Mouse (Mus musculus) hindbrain, embryonic 11.5 days (tissue): ENCODE data around the gene Slc25a13. TPM values are rescaled to one million over a fixed set of nuclear protein-coding genes. Genes with fewer than 3 reads are reported as not detected.

Experiments
- ATAC-seq: fragments of 200-750 bp; cut with Nextera tagmentation; 2 replicates; pipeline ENCODE4 v1.8.0; 2017; ENCODE audit warnings: mild to moderate bottlenecking, moderate TSS enrichment, moderate library complexity; ENCODE audit not compliant: low FRiP score
- DNase-seq: peaks from one replicate; pipeline ENCODE4 v3.0.0-alpha.2; 2015; ENCODE audit warnings: low spot score
- H3K27ac ChIP-seq: fragments of 300-500 bp; sonication (generic); 2 replicates; pipeline ENCODE4 v1.5.1; 2014; ENCODE audit warnings: mild to moderate bottlenecking, low read depth, low read length
- H3K27me3 ChIP-seq: fragments of 300-500 bp; sonication (generic); 2 replicates; pipeline ENCODE4 v1.6.1; 2014; ENCODE audit warnings: mild to moderate bottlenecking, low read length, moderate library complexity, mixed read lengths; ENCODE audit not compliant: control insufficient read depth, insufficient read depth
- H3K36me3 ChIP-seq: fragments of 300-500 bp; sonication (generic); 2 replicates; pipeline ENCODE4 v1.6.1; 2014; ENCODE audit warnings: mild to moderate bottlenecking, low read length, moderate library complexity, mixed read lengths; ENCODE audit not compliant: control insufficient read depth, insufficient read depth
- H3K4me1 ChIP-seq: fragments of 300-500 bp; sonication (generic); replicated peaks from 2 replicates; pipeline ENCODE4 v1.6.1; 2014; ENCODE audit warnings: low read length, mixed read lengths; ENCODE audit not compliant: control insufficient read depth, insufficient read depth
- H3K4me2 ChIP-seq: fragments of 300-500 bp; sonication (generic); replicated peaks from 2 replicates; pipeline ENCODE4 v1.6.1; 2014; ENCODE audit warnings: mild to moderate bottlenecking, low read depth, low read length
- H3K4me3 ChIP-seq: fragments of 300-500 bp; sonication (generic); 2 replicates; pipeline ENCODE4 v1.5.1; 2014; ENCODE audit warnings: low read depth, low read length
- H3K9ac ChIP-seq: fragments of 300-500 bp; sonication (generic); 2 replicates; pipeline ENCODE4 v1.6.1; 2014; ENCODE audit warnings: low read depth, low read length
- H3K9me3 ChIP-seq: fragments of 300-500 bp; sonication (generic); 2 replicates; pipeline ENCODE4 v1.6.1; 2016; ENCODE audit warnings: low read length; ENCODE audit not compliant: control insufficient read depth
- WGBS: fragments of 180-500 bp; shearing (Covaris S2); extraction: QIAGEN DNeasy Blood & Tissue Kit; methylation state at CpG from one replicate; pipeline ENCODE4 v1.1.7; 2014; 5-methylcytosine and 5-hydroxymethylcytosine counted together
- polyA plus RNA-seq: library from polyadenylated mRNA; unstranded; fragments of >200 nt; fragmentation: Nextera tagmentation; extraction: Ambion mirVana; gene quantifications from 2 replicates; pipeline ENCODE4 v1.2.1, GENCODE M21; 2014

The Slc25a13 gene
- polyA plus RNA-seq, 1 experiment from 2014 or later, result 31.0 TPM

GRCm38 (mm10) chr6:6101605-6102004, 115.4 kb downstream of the Slc25a13 start:
- no peak overlapping the region for H3K9ac ChIP-seq
- no peaks in the 10 kb centered on the region; the same call in 1 of the 2 replicates for H3K36me3 ChIP-seq
- DNase-seq, result no peak
- H3K27ac ChIP-seq, result no peak overlapping the region
- H3K4me3 ChIP-seq, result no peak overlapping the region
- 78% methylated on average over 4 of the region's 4 CpGs for WGBS
- no peaks in the 10 kb centered on the region for H3K9me3 ChIP-seq
- H3K4me2 ChIP-seq, result no peak overlapping the region
- no peak for ATAC-seq
- no peaks in the 10 kb centered on the region for H3K27me3 ChIP-seq
- H3K4me1 ChIP-seq, result no peaks in the 10 kb centered on the region

- no peaks in the 10 kb centered on the region for H3K4me1 ChIP-seq
- no peaks in the 10 kb centered on the region for H3K9me3 ChIP-seq
- ATAC-seq (no peak), DNase-seq (no peak)
- H3K27ac ChIP-seq, result no peak overlapping the region
- H3K27me3 ChIP-seq, result no peaks in the 10 kb centered on the region
- no peak overlapping the region for H3K4me3 ChIP-seq
- no peak overlapping the region for H3K4me2 ChIP-seq
- no peak overlapping the region for H3K9ac ChIP-seq
- 79% methylated on average over 9 of the region's 9 CpGs for WGBS
- H3K36me3 ChIP-seq, result no peaks in the 10 kb centered on the region; the same call in 1 of the 2 replicates
These were observed 116.0 kb downstream of the Slc25a13 start for GRCm38 (mm10) chr6:6100892-6101480.

DNA sequence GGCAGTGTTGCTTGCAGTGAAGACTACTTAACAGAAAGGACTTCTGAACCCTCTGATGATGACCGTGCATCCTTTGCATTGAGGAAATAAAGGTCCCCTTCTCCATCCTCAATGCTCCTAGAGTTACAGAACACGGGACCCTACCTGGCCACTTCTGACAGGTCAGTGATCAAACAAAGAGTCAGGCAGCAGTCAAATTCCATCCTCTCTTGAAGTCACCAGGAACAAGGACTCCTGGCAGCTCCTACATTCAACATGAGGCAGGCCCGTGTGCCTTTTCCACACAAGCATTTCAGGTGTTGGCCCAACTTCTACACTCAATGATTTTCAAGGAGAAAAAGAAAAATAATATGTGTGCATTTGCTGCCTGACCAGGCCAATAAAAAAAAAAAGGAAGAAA, 123.0 kb downstream of the Slc25a13 start:
- Histone ChIP-seq H3K9ac (no peak overlapping the region), H3K27me3 (no peaks in the 10 kb centered on the region), H3K27ac (no peak overlapping the region), H3K4me3 (no peak overlapping the region), H3K4me2 (no peak overlapping the region), H3K36me3 (no peaks in the 10 kb centered on the region), H3K9me3 (no peaks in the 10 kb centered on the region), H3K4me1 (no peaks in the 10 kb centered on the region)
- no peak for DNase-seq
- ATAC-seq, result no peak
- 85% methylated on average over 3 of the region's 3 CpGs for WGBS

DNA sequence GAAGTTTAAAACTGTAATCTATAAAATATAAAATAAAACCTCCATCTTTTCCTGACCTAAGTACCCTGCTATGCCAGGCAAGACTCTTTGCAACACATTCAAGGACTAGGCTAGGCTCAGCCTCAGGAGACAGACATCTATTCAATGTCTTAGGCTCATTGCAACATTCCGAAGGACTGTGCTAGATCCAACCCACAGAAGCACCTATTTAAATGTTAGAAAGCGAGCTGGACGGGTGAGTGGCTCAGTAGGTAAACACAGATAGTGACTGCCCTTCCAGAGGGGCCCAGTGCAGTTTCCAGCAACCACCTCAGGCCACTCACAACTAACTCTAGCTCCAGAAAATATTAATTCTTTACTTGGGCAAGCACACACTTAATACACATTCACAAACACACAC, 123.5 kb downstream of the Slc25a13 start:
- no peaks in the 10 kb centered on the region for H3K4me1 ChIP-seq
- H3K27me3 ChIP-seq, result no peaks in the 10 kb centered on the region
- no peak overlapping the region for H3K9ac ChIP-seq
- ATAC-seq, result no peak
- H3K27ac ChIP-seq, result no peak overlapping the region
- no peak for DNase-seq
- 70% methylated on average over 3 of the region's 3 CpGs for WGBS
- no peaks in the 10 kb centered on the region for H3K36me3 ChIP-seq
- no peaks in the 10 kb centered on the region for H3K9me3 ChIP-seq
- no peak overlapping the region for H3K4me3 ChIP-seq
- no peak overlapping the region for H3K4me2 ChIP-seq

DNA sequence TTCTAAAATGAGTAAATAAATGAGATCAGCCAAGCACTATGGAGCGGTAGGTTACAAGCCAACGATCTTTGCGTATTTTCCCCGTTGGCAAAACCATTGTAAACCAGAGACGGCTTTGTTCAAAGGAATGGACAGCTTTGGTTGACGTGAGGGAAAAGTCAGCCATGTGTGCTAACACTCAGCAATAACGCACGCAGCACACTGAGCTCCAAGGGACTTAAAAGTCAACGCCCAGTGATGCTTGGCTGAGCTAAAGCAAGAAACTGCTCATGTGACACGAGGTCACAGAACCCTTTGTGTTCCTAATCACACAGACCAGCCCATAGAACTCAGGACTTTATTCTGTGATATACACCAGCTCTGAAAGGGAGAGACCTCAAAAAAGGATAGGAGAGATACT, 124.5 kb downstream of the Slc25a13 start:
- no peaks in the 10 kb centered on the region for H3K36me3 ChIP-seq
- ATAC-seq, result peak; percentile 65; the same call in 1 of the 2 replicates
- H3K9ac ChIP-seq, result no peak overlapping the region
- WGBS, result 31% methylated on average over 10 of the region's 10 CpGs
- DNase-seq, result peak; percentile 43
- H3K27ac ChIP-seq, result no peak overlapping the region
- no peak overlapping the region for H3K4me3 ChIP-seq
- no peaks in the 10 kb centered on the region for H3K4me1 ChIP-seq
- no peaks in the 10 kb centered on the region for H3K27me3 ChIP-seq
- H3K9me3 ChIP-seq, result no peaks in the 10 kb centered on the region
- no peak overlapping the region for H3K4me2 ChIP-seq

- no peak overlapping the region for H3K9ac ChIP-seq
- ATAC-seq (no peak), DNase-seq (no peak)
- no peaks in the 10 kb centered on the region for H3K36me3 ChIP-seq
- no peak overlapping the region for H3K4me2 ChIP-seq
- H3K4me1 ChIP-seq, result no peaks in the 10 kb centered on the region
- 71% methylated on average over 3 of the region's 3 CpGs for WGBS
- no peak overlapping the region for H3K27ac ChIP-seq
- no peak overlapping the region for H3K4me3 ChIP-seq
- H3K27me3 ChIP-seq, result no peaks in the 10 kb centered on the region
- H3K9me3 ChIP-seq, result no peaks in the 10 kb centered on the region
These were observed 126.0 kb downstream of the Slc25a13 start for GRCm38 (mm10) chr6:6091016-6091415.

DNA sequence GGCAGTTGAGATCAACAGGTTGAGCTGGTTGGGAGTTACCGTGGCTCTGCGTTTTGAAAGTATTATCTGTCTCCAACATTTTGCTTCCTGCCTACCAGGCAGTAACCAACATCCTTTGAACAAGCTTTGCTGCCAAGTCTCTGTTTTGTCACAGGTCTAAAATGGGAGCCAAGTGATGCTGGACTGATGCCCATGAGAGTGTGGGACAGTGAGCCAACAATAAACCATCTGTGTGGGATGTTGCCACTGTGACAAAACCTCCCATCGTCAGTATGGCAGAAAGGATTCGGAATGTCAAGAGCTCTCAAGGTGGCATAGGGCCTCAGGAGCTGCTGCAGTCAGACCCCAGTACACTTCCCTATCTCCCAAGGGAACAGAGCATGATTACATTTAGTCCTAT, 128.8 kb downstream of the Slc25a13 start:
- DNase-seq, result no peak
- no peaks in the 10 kb centered on the region for H3K27me3 ChIP-seq
- no peaks in the 10 kb centered on the region for H3K9me3 ChIP-seq
- H3K4me3 ChIP-seq, result no peak overlapping the region
- H3K4me2 ChIP-seq, result no peak overlapping the region
- WGBS, result 94% methylated on average over 4 of the region's 4 CpGs
- ATAC-seq, result no peak
- no peaks in the 10 kb centered on the region for H3K4me1 ChIP-seq
- no peaks in the 10 kb centered on the region for H3K36me3 ChIP-seq
- H3K9ac ChIP-seq, result no peak overlapping the region
- H3K27ac ChIP-seq, result no peak overlapping the region

GRCm38 (mm10) chr6:6080484-6080883, 136.5 kb downstream of the Slc25a13 start:
- H3K4me2 ChIP-seq, result no peak overlapping the region
- H3K36me3 ChIP-seq, result no peaks in the 10 kb centered on the region
- no peaks in the 10 kb centered on the region for H3K9me3 ChIP-seq
- no peaks in the 10 kb centered on the region for H3K27me3 ChIP-seq
- WGBS, result 93% methylated on average over 1 of the region's 1 CpGs
- H3K4me1 ChIP-seq, result no peaks in the 10 kb centered on the region
- no peak overlapping the region for H3K27ac ChIP-seq
- H3K4me3 ChIP-seq, result no peak overlapping the region
- no peak overlapping the region for H3K9ac ChIP-seq
- DNase-seq (no peak), ATAC-seq (no peak)

DNA sequence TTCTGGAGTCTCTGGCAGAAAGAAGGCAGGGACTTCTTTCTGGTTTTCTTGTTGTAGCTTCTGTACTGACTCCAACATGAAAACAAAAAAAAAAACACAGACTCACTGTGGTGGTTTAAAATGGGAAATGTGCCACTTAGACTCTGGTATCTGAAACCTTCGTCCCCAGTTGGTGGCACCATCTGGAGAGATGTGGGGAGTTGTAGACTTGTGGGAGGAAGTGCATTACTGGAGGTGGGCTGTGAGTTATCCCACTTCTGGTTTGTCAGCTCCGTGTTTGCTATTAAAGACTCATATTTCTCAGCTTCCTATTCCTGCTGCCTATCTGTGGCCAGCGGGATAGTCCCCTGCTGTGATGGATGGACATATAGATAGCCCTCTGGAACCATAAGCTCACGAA, 139.7 kb downstream of the Slc25a13 start:
- Histone ChIP-seq H3K4me2 (no peak overlapping the region), H3K27ac (no peak overlapping the region), H3K27me3 (no peaks in the 10 kb centered on the region), H3K9ac (no peak overlapping the region), H3K36me3 (no peaks in the 10 kb centered on the region), H3K4me3 (no peak overlapping the region), H3K9me3 (no peaks in the 10 kb centered on the region), H3K4me1 (no peaks in the 10 kb centered on the region)
- ATAC-seq (no peak), DNase-seq (no peak)
- WGBS, result 85% methylated on average over 4 of the region's 4 CpGs
